Mouse (Mus musculus): Measurements from ENCODE around the gene Rfwd3.
A peak's percentile ranks its signal among the peaks of the same experiment; 100 is the strongest.
"Not testable (repeated sequence)": the region's sequence is repeated elsewhere in the genome, so short reads cannot be mapped to it uniquely, and the experiment has no call there.

Gene Rfwd3

GRCm38 (mm10) chr8:111299821-111300568 is at the start of gene Rfwd3:
Gene Rfwd3, minus strand, starts transcription at chr8:111300222.
- DNase-seq (ENCODE audit: low read depth) = peak; percentile 97

DNA sequence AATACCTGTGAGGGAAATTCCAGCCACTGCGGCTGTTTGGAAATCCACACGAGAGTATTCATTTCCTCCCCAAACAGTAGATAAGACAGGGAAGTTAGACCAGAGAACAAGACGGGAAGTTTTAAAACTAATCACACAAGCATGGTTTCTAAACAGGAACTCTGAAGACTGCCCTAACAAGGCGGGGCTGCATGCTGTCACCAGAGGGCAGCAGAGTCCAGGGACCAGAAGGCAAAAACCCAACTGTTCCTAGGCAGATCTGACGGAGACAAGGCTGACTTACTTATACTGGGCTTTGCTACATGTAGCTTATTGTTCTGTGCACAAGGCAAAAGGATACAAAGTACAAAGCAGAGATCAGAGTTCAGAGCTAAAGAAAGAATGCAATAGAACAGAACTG is 43.2 kb upstream of the Rfwd3 start:
- peak; percentile 56 for DNase-seq (ENCODE audit: low read depth)

GRCm38 (mm10) chr8:111340186-111340585 is 40.2 kb upstream of the Rfwd3 start:
- no peak for DNase-seq (ENCODE audit: low read depth)

DNA sequence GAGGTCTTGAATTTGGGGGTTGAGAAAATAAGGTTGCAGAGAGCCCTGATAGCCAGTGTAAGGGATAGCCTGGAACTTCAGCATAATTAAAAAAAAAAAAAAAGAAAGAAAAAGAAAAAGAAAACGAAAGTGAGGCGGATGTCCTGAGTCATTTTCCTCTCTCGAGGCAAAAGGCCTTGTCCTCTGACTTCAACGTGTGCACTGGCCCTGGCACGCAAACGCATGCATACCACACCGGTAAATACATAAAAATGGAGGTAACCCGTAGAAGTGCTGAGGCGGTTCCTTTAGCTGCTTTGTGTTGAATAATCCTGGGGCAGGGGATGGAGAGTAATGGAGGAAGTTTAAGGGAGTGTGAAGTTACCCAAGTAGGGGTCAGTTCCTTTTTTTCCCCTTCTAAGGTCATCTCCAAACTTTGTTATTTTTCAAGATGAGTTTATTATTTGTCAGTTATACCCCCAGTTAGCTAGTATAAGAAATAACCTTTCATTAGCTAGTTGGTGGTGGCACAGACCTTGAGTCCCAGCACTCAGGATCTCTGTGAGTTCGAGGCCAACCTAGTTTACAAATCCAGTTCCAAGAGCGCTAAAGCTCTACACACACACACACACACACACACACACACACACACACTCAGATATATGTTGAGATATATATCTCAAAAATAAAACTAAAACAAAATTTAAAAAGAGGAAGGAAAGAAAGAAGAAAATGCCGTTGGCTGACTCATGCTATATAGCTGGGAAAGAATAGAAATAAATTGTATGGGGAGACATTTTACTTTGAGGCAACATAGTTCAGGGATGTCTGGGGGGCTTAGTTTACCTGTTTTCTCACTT is 38.6 kb upstream of the Rfwd3 start:
- DNase-seq (ENCODE audit: low read depth) = no peak

- DNase-seq (ENCODE audit: low read depth) = no peak
These were observed 37.9 kb upstream of the Rfwd3 start, which contains the start of gene Mlkl for GRCm38 (mm10) chr8:111337890-111338347. Gene Mlkl, minus strand, starts transcription at chr8:111338177.

- no peak for DNase-seq (ENCODE audit: low read depth)
These were observed 37.4 kb upstream of the Rfwd3 start for GRCm38 (mm10) chr8:111337311-111337889.

- no peak for DNase-seq (ENCODE audit: low read depth)
These were observed 36.7 kb upstream of the Rfwd3 start for GRCm38 (mm10) chr8:111336692-111337091.

- no peak for DNase-seq (ENCODE audit: low read depth)
These were observed 25.3 kb upstream of the Rfwd3 start for GRCm38 (mm10) chr8:111325222-111325790.

DNA sequence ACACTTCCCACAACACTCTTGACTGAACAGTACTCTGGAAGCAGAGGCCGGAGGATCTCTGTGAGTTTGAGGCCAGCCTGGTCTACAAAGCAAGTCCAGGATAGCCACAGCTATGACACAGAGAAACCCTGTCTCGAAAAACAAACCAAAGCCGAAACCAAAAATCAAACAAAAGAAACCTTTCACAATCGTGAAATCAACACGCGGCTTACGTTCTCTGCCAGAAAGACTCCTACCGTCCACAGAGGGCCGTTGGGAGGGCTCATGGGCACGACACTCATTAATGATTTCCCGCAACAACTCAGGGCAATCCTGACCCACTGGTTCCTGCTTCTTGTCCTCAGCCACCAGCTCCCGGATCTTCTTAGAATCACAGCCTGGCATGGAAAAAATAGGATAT is 14.7 kb upstream of the Rfwd3 start:
- DNase-seq (ENCODE audit: low read depth) = no peak

DNA sequence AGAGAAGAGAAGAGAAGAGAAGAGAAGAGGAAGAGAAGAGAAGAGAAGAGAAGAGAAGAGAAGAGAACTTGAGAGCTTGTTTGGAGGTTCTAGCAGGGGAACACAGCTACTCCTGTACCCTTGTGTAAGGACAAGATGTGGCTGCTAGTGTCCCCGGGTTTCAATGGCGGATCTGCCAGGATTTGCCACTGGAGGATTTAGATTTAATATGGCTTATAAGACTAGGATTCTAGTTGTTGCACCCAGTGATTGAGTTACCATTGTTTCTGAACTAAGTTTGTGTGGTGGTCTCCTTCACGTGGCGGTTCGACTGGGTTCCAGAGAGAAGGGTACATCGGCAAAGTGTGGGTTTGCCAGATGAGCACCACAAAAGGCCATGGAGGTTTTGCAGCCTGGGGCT is 13.9 kb upstream of the Rfwd3 start:
- not testable (repeated sequence) for DNase-seq (ENCODE audit: low read depth)

- no peak for DNase-seq (ENCODE audit: low read depth)
These were observed 12.7 kb upstream of the Rfwd3 start for GRCm38 (mm10) chr8:111312758-111313162.

- DNase-seq (ENCODE audit: low read depth) = not testable (repeated sequence)
These were observed 10.0 kb upstream of the Rfwd3 start for GRCm38 (mm10) chr8:111310006-111310405.

GRCm38 (mm10) chr8:111305031-111305730 is 5.2 kb upstream of the Rfwd3 start:
- DNase-seq (ENCODE audit: low read depth) = no peak

- no peak for DNase-seq (ENCODE audit: low read depth)
These were observed 4.3 kb upstream of the Rfwd3 start for GRCm38 (mm10) chr8:111304359-111304758.

GRCm38 (mm10) chr8:111303076-111303803 is 3.2 kb upstream of the Rfwd3 start:
- not testable (repeated sequence) for DNase-seq (ENCODE audit: low read depth)

DNA sequence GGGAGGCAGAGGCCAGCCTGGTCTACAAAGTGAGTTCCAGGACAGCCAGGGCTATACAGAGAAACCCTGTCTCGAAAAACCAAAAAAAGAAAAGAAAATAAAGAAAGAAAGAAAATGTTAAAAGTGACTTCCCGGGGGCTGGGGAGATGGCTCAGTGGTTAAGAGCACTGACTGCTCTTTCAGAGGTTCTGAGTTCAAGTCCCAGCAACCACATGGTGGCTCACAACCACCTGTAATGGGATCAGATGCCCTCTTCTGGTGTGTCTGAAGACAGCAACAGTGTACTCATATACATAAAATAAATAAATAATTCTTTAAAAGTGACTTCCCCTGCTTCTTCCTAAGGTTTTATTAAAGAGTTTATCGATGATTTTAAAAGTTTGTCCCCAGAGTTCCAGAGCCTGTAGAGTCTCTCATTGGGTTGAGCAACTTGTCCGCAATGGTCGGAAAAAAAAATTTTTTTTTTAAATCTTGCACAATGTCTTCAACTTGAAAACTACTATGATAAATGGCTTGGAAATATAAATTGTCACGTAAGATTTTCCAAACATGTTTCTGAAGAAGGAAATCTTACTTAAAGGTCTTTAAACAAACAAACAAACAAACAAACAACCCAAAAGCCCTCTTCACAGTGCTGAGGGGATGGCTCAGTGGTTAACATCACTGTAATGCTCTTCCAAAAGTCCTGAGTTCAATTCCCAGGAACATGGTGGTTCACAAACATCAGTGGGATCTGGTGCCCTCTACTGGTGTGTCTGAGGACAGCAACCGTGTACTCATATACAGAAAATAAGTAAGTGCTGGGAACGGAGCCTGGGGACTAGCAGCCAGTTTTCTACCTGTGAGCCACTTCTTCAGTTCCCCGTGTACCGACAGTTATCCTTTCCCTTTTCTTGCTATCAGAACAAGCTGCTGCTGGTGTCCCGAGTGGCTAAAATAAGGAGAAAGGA is 850 bp upstream of the Rfwd3 start:
- no peak for DNase-seq (ENCODE audit: low read depth)

DNA sequence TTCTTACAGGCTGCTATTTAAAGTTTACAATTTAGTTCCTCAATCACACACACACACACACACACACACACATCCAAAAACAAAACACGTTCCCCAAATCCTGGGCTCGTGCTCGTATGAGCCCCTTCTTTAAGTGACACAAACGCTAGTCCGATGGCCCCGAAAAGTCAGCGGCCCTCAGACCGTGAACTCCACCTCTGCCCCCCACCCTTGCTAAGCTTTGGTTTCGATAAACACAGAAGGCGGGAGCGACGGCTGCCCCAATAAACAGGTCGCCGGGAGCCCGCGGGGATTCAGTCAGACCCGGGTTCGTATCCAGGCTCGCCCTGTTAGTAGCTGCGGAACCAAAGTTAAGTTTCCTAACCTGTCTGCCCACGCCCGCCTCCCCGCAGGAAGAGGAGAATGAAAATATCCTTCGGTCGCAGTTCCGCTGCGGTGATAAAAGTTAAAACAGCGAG is 630 bp downstream of the Rfwd3 start:
- DNase-seq (ENCODE audit: low read depth) = no peak

DNA sequence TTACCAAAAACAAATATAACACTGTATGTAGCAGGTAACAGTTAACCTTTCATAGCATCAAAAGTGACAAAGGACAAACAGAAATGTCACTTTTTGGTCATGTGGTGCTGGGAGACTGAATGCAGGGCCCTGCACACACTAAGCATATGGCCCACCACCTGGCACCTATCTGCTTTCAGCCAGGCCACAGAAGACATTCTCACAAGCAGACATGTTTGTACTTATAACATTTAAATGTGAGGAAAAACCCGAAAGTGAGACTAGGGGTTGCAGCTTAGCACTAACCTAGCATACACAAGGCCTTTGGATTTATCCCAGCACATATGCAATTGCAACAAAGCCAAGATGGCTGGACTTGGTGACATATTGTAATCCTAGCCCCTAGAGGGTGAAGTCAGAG is 2.0 kb downstream of the Rfwd3 start:
- no peak for DNase-seq (ENCODE audit: low read depth)

DNA sequence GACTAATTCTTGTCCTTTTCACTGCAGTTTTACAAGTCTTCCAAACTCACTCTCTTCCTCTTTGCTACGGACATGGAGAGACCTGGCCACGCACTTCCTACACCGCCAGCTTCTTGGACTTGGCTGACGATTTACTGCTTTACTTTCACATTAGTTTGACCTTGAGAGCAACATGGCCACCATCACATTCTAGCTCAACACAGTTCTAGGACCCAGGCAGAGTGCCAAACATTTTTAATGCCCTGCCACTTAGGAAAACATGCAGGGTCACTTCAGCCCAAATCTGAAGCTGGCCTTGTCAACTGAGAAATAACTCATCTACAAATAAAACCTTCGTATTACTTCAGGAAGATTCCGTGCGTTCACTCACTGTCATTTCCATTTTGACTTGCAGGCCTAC is 8.3 kb downstream of the Rfwd3 start:
- no peak for DNase-seq (ENCODE audit: low read depth)

GRCm38 (mm10) chr8:111290586-111290985 is 9.4 kb downstream of the Rfwd3 start:
- DNase-seq (ENCODE audit: low read depth) = no peak
